Mouse (Mus musculus) forebrain, embryonic 10.5 days (tissue): ENCODE measurements around the gene Casc3. TPM values are rescaled to one million over a fixed set of nuclear protein-coding genes. Genes with fewer than 3 reads are reported as not detected.

Source experiments
- DNase-seq: peaks from one replicate; pipeline ENCODE4 v3.0.0-alpha.2; 2017; ENCODE audit warnings: low spot score; ENCODE audit errors: extremely low spot score
- H3K27ac ChIP-seq: fragments of 300-500 bp; sonication (generic); 2 replicates; pipeline ENCODE4 v1.5.1; 2016; ENCODE audit warnings: mild to moderate bottlenecking
- H3K27me3 ChIP-seq: fragments of 300-500 bp; sonication (generic); 2 replicates; pipeline ENCODE4 v1.6.1; 2016; ENCODE audit warnings: mild to moderate bottlenecking; ENCODE audit not compliant: poor library complexity, severe bottlenecking
- H3K36me3 ChIP-seq: fragments of 300-500 bp; sonication (generic); replicated peaks from 2 replicates; pipeline ENCODE4 v1.6.1; 2016; ENCODE audit warnings: mild to moderate bottlenecking, moderate library complexity
- H3K4me1 ChIP-seq: fragments of 300-500 bp; sonication (generic); 2 replicates; pipeline ENCODE4 v1.6.1; 2016
- H3K4me3 ChIP-seq: fragments of 300-500 bp; sonication (generic); 2 replicates; pipeline ENCODE4 v1.5.1; 2016; ENCODE audit warnings: mild to moderate bottlenecking, moderate library complexity
- H3K9me3 ChIP-seq: fragments of 300-500 bp; sonication (generic); 2 replicates; pipeline ENCODE4 v1.6.1; 2016; ENCODE audit warnings: mild to moderate bottlenecking, moderate library complexity
- WGBS: fragments of 180-500 bp; shearing (Covaris S2); methylation state at CpG from one replicate; pipeline ENCODE4 v1.1.7; 2016; 5-methylcytosine and 5-hydroxymethylcytosine counted together
- polyA plus RNA-seq: library from polyadenylated mRNA; unstranded; fragments of >200 nt; fragmentation: Nextera tagmentation; extraction: Ambion mirVana; gene quantifications from 2 replicates; pipeline ENCODE4 v1.2.1, GENCODE M21; 2016

Casc3 gene
- 45.7 and 49.7 TPM in 2 replicates for polyA plus RNA-seq

DNA sequence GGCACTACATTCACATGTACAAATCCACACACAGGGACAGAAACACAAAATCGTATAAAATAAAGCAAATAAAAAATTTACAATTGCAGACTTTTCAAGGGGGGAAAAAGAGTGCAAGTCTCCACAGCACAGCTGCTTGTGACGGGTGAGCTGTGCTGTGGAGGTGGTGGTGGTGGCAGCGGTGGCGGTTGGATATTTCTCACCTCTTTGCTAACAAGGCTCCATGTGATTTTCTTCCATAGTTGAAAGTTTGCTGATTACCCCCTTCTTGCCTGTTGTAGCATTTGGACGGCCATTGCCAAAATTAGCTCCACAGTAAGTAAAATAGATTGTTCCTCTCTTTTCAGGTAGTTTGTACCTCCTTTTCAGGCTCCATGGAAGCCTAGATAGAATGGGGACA, at the start of gene Casc3:
TSS of gene Casc3 (plus strand) at position 301 of the 400 bp plus-strand sequence.
- no peak within 1 kb of the TSS for H3K4me3 ChIP-seq
- H3K36me3 ChIP-seq: peaks cover 90% of the 10 kb centered on the region
- DNase-seq: no peak
- WGBS: 93% methylated on average over 5 of the region's 5 CpGs
- H3K27ac ChIP-seq: no peak within 1 kb of the TSS
- no peaks in the 10 kb centered on the region for H3K9me3 ChIP-seq
- H3K27me3 ChIP-seq: no peaks in the 10 kb centered on the region
- peaks cover 15% of the 10 kb centered on the region for H3K4me1 ChIP-seq

DNA sequence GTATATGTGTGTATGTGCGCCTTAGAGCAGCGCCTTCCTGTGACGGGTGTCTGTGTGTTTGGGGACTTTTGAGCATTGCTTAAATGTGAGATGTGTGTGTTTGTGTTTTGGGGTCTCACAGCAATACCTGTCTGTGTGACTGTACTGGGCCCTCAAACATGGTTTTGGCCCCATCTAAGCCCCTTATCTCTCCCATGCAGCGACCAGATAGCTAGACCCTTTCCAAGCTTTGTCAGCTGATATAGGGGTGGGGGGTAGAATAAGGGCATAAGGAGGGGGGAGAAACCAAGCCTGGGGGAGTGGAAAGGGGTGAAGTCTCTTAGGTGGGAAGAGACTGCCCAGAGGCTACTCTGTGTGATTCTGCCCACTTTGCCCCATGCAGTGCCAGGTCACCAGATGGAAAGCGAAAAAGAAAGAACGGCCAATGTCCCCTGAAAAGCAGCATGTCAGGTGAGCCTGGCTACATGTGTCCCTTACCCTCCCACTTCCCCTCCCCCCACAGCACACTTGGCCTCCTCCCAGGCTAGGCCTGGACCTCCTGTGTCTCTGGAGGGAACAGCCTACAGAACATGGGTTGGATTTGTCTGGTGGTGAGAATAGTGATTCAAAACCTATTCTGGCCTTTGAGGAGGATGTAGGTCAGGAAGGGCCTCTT, 48.9 kb upstream of the Casc3 start:
- no peak overlapping the region for H3K4me3 ChIP-seq
- peaks cover 33% of the 10 kb centered on the region for H3K36me3 ChIP-seq
- no peak overlapping the region for H3K27ac ChIP-seq
- H3K4me1 ChIP-seq: peaks cover 35% of the 10 kb centered on the region
- DNase-seq: no peak
- H3K27me3 ChIP-seq: peaks cover under 1% of the 10 kb centered on the region; the same call in 1 of the 2 replicates
- H3K9me3 ChIP-seq: no peaks in the 10 kb centered on the region
- 93% methylated on average over 6 of the region's 6 CpGs for WGBS

DNA sequence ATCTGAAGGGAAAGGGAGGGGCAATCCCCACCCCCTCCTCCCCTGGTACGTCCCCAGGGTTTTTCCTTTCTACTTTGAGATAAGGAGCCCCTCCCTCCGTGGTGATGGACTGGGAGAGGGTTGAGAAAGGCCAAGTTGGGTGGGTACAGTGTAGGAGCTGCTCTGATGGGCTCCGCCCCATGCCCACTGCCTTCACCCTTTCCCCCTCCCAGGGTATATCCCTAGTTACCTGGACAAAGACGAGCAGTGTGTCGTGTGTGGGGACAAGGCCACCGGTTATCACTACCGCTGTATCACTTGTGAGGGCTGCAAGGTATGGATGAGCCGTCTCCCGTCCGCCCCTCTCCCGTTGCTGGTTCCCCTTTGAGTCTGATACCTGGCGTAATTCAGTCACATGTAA, 48.0 kb upstream of the Casc3 start:
- Histone ChIP-seq H3K4me1 (peaks cover 26% of the 10 kb centered on the region), H3K4me3 (no peak overlapping the region), H3K27ac (no peak overlapping the region), H3K9me3 (no peaks in the 10 kb centered on the region), H3K36me3 (peaks cover 41% of the 10 kb centered on the region), H3K27me3 (no peaks in the 10 kb centered on the region)
- 87% methylated on average over 12 of the region's 12 CpGs for WGBS
- DNase-seq: no peak

- H3K36me3 ChIP-seq: peaks cover 68% of the 10 kb centered on the region
- no peak overlapping the region for H3K27ac ChIP-seq
- H3K9me3 ChIP-seq: no peaks in the 10 kb centered on the region
- WGBS: 93% methylated on average over 4 of the region's 4 CpGs
- no peak for DNase-seq
- H3K27me3 ChIP-seq: no peaks in the 10 kb centered on the region
- peaks cover 29% of the 10 kb centered on the region for H3K4me1 ChIP-seq
- no peak overlapping the region for H3K4me3 ChIP-seq
These were observed 42.8 kb upstream of the Casc3 start for GRCm38 (mm10) chr11:98761939-98762338.

- Histone ChIP-seq H3K4me3 (no peak overlapping the region), H3K36me3 (peaks cover 65% of the 10 kb centered on the region), H3K4me1 (peaks cover 39% of the 10 kb centered on the region), H3K27me3 (no peaks in the 10 kb centered on the region), H3K9me3 (no peaks in the 10 kb centered on the region), H3K27ac (no peak overlapping the region)
- DNase-seq: no peak
- 69% methylated on average over 17 of the region's 17 CpGs for WGBS
These were observed 41.8 kb upstream of the Casc3 start for GRCm38 (mm10) chr11:98762756-98763501.

- peaks cover 45% of the 10 kb centered on the region for H3K4me1 ChIP-seq
- no peaks in the 10 kb centered on the region for H3K27me3 ChIP-seq
- H3K36me3 ChIP-seq: peaks cover 63% of the 10 kb centered on the region
- H3K4me3 ChIP-seq: no peak overlapping the region
- WGBS: 92% methylated on average over 8 of the region's 8 CpGs
- no peak for DNase-seq
- H3K9me3 ChIP-seq: no peaks in the 10 kb centered on the region
- H3K27ac ChIP-seq: no peak overlapping the region
These were observed 41.2 kb upstream of the Casc3 start for GRCm38 (mm10) chr11:98763502-98763861.

DNA sequence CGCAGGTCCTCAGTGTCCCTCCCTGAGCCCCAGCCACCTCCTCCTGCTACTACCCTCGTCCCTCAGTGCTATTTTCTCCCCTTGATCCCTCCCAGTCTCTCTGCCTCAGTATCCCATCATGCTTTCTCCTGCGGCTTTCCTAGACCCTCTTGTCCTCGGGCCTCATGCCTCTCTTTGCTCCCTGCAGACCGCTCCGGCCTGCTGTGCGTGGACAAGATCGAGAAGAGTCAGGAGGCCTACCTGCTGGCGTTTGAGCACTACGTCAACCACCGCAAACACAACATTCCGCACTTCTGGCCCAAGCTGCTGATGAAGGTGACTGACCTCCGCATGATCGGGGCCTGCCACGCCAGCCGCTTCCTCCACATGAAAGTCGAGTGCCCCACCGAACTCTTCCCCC, 40.6 kb upstream of the Casc3 start:
- DNase-seq: no peak
- no peaks in the 10 kb centered on the region for H3K9me3 ChIP-seq
- no peaks in the 10 kb centered on the region for H3K27me3 ChIP-seq
- no peak overlapping the region for H3K4me3 ChIP-seq
- 80% methylated on average over 18 of the region's 18 CpGs for WGBS
- peaks cover 63% of the 10 kb centered on the region for H3K36me3 ChIP-seq
- no peak overlapping the region for H3K27ac ChIP-seq
- peaks cover 51% of the 10 kb centered on the region for H3K4me1 ChIP-seq

GRCm38 (mm10) chr11:98764746-98765145, 40.0 kb upstream of the Casc3 start:
- Histone ChIP-seq H3K36me3 (peaks cover 68% of the 10 kb centered on the region), H3K4me3 (no peak overlapping the region), H3K4me1 (peaks cover 51% of the 10 kb centered on the region), H3K9me3 (no peaks in the 10 kb centered on the region), H3K27ac (no peak overlapping the region), H3K27me3 (no peaks in the 10 kb centered on the region)
- no peak for DNase-seq

- WGBS: 60% methylated on average over 9 of the region's 9 CpGs
- no peak overlapping the region for H3K4me3 ChIP-seq
- peaks cover 51% of the 10 kb centered on the region for H3K4me1 ChIP-seq
- no peak for DNase-seq
- no peaks in the 10 kb centered on the region for H3K9me3 ChIP-seq
- peak overlapping the region; percentile 57 for H3K27ac ChIP-seq
- peaks cover 74% of the 10 kb centered on the region for H3K36me3 ChIP-seq
- H3K27me3 ChIP-seq: no peaks in the 10 kb centered on the region
These were observed 39.0 kb upstream of the Casc3 start for GRCm38 (mm10) chr11:98765421-98766309.

DNA sequence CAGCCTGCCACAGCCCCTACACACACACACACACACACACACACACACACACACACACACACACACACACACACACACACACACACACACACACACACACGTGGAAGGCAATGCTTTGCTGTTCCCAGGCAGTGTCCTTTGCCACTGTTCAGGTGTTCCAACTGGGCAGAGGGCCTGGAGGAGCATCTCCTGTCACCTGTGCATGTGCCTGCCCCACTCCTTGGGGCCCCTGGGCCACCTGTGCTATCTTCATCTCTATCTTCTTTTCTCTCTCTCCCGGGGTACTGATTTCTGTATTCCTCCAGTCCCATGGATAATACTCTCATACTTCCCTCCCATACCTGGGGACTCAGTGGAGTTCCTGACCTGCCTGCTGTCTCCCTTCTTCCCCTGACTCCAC, 38.4 kb upstream of the Casc3 start:
- Histone ChIP-seq H3K27ac (peak overlapping the region; percentile 80), H3K9me3 (no peaks in the 10 kb centered on the region), H3K4me1 (peaks cover 51% of the 10 kb centered on the region), H3K36me3 (peaks cover 75% of the 10 kb centered on the region), H3K4me3 (peak overlapping the region; percentile 42; the same call in 1 of the 2 replicates), H3K27me3 (no peaks in the 10 kb centered on the region)
- WGBS: 53% methylated on average over 2 of the region's 2 CpGs
- no peak for DNase-seq

GRCm38 (mm10) chr11:98766816-98767215, 37.9 kb upstream of the Casc3 start:
- 63% methylated on average over 5 of the region's 5 CpGs for WGBS
- Histone ChIP-seq H3K27me3 (no peaks in the 10 kb centered on the region), H3K36me3 (peaks cover 75% of the 10 kb centered on the region), H3K4me1 (peaks cover 51% of the 10 kb centered on the region), H3K9me3 (no peaks in the 10 kb centered on the region), H3K27ac (peak overlapping the region; percentile 80), H3K4me3 (peak overlapping the region; percentile 42)
- DNase-seq: no peak

DNA sequence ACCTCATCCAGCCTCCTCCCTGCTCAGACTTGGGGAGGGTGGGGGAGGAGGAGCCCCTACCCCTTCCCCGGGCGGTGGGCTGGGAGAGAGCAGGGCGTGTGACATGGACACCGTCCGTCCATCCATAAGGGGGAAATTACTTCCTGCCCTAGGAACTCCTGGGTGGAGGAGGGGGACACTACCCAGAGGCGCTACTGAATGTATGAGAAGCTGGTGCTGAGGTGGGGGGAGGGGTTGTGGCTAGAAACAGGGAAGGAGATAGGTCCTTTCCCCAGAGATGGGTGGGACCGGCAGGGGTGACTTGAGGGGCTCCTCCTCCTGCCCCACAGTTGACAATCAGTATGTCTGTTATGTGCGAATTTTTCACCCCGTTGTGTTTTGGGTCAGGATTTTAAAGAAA, 37.4 kb upstream of the Casc3 start:
- no peaks in the 10 kb centered on the region for H3K9me3 ChIP-seq
- peak overlapping the region; percentile 80 for H3K27ac ChIP-seq
- peak overlapping the region; percentile 42 for H3K4me3 ChIP-seq
- 14% methylated on average over 9 of the region's 9 CpGs for WGBS
- peaks cover 72% of the 10 kb centered on the region for H3K36me3 ChIP-seq
- no peaks in the 10 kb centered on the region for H3K27me3 ChIP-seq
- H3K4me1 ChIP-seq: peaks cover 52% of the 10 kb centered on the region
- no peak for DNase-seq
